Mouse (Mus musculus) adrenal gland, adult 2 months (tissue): ENCODE results near the gene Brix1. TPM values are rescaled to one million over a fixed set of nuclear protein-coding genes. Genes with fewer than 3 reads are reported as not detected.

Experiments
- DNase-seq: peaks from one replicate; pipeline ENCODE4 v3.0.0; 2021
- polyA plus RNA-seq: library from polyadenylated mRNA; depleted of rRNA; stranded (reverse); fragments of >200 nt; gene quantifications from 2 replicates; pipeline ENCODE4 v1.2.3, GENCODE M21; 2012; rRNA removed
- total RNA-seq, 2 experiments: library from RNA; stranded (reverse); gene quantifications; 2 replicates each; pipeline ENCODE4 v1.2.3; 2021

Gene Brix1
- total and polyA plus RNA-seq, 3 experiments: 0.46 to 53.2 (median 42.6) TPM

DNA sequence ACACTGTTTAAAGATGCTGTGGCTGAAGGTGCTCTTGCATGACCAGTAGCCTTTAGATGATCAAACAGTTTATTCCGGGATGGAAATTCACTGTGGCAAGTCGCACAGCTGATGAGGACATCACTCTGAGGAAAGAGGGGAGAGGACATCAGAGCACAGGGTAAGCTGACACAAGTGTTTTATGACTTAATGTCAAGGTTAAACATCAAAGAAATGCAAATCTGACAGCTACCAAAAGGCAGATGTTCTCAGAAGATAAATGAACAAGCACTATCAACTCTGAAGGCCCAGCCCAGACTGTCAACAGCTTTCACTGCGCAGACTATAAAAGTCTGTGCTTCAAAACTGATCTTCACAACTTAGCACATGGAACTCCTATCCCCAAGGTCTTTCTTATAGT is 38.6 kb downstream of the Brix1 start:
- peak; percentile 60 for DNase-seq

DNA sequence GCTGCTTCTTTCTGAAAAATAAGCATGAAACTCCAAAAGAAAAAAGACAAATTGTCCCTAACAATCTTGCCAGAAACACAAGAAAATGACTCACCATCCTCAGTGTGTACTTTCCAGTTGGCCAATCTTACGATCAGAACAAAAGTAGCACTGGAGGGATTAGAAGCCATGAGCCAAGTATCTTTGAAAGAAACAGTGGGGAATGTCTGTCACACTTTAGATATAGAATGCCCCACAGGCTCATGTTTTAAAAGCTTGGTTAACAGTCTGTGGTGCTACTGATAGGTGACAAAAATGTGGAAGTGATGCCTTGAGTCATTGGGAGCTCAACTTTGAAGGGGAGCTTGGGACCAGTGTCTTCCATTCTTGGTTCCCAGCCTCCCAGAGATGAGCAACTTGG is 43.5 kb downstream of the Brix1 start:
- DNase-seq: no peak

GRCm38 (mm10) chr15:10441493-10441892 is 44.3 kb downstream of the Brix1 start:
- peak; percentile 11 for DNase-seq

GRCm38 (mm10) chr15:10439963-10440362 is 45.8 kb downstream of the Brix1 start:
- DNase-seq: peak; percentile 45

DNA sequence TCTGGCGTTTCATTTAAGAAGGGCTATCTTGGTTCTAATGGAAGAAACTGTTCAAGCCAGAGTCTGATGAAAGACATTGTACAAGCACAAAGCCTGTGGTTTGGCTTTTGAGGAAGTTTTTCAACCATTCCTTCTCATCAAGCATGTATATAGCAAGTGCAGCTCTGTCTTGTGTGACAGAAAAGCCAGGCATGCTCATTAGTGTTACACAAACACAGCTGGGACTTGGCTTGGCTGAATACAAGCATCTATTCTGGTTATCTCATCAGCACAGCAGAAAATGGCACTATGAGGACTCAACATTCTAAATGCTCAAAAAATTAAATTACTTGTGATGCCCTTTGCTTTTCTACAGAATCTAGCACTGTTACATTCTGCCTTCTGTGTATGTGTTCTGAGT is 48.9 kb downstream of the Brix1 start:
- DNase-seq: no peak

- no peak for DNase-seq
Observed at GRCm38 (mm10) chr15:10426545-10427266, 59.0 kb downstream of the Brix1 start.

GRCm38 (mm10) chr15:10426124-10426523 is 59.6 kb downstream of the Brix1 start:
- no peak for DNase-seq

Other genes starting within 250 kb of the Brix1 start
- 1 to 10 TPM in 1 of 2 experiments, not detected in 1; 1.3 TPM for gene Gm21973, start 160.6 kb downstream of the Brix1 start, total RNA-seq
- not detected in 2 replicates for gene Gm21973, start 160.6 kb downstream of the Brix1 start, polyA plus RNA-seq
- gene Agxt2, start 127.4 kb downstream of the Brix1 start, total RNA-seq: 1 to 10 TPM in 1 of 2 experiments, under 1 TPM in 1; 0.73 to 4.5 TPM
- gene Agxt2, start 127.4 kb downstream of the Brix1 start, polyA plus RNA-seq: 0.50 and 1.3 TPM in 2 replicates
- 10 to 100 TPM; 32.8 to 36.4 TPM for gene Dnajc21, start 15.4 kb downstream of the Brix1 start, total RNA-seq
- 0.88 and 1.5 TPM in 2 replicates for gene Dnajc21, start 15.4 kb downstream of the Brix1 start, polyA plus RNA-seq
- 10 to 100 TPM; 12.5 to 15.1 TPM for gene Rad1, start 71 bp upstream of the Brix1 start, total RNA-seq
- gene Rad1, start 71 bp upstream of the Brix1 start, polyA plus RNA-seq: 4.1 and 5.2 TPM in 2 replicates
- not detected for gene Ttc23l, start 72.7 kb upstream of the Brix1 start, total RNA-seq
- not detected in 2 replicates for gene Ttc23l, start 72.7 kb upstream of the Brix1 start, polyA plus RNA-seq
- 10 to 100 TPM; 23.2 to 28.9 TPM for gene Rai14, start 228.7 kb upstream of the Brix1 start, total RNA-seq
- gene Rai14, start 228.7 kb upstream of the Brix1 start, polyA plus RNA-seq: 1.2 and 2.0 TPM in 2 replicates